ENCODE assay signal across 19 mouse cellular contexts in the genomic region with DNA sequence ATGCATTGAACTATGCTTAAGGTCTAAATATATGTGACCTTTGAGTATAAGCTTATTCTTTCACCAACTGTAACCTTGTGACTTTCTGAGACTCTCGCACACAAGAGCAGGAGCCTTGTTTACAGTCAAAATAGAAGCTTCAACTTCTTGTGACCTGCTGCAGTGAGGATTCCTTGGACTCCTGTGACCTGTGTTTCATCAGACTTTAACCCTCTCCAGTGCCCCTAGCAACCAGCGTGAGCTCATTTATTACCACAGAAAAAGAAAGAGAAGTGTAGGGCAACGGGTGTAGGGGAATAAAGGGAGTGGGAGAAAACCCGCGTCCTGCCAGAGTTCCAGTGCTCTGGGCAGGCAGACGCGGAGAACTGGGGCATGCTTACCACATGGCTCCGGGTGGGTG. TPM values are rescaled to one million over a fixed set of nuclear protein-coding genes. Genes with fewer than 3 reads are reported as not detected.
DNase-seq lines count a peak whose midpoint lies in the region; ATAC-seq and TF ChIP-seq lines count a peak whose summit lies in the region.
"Had no signal": no experiment of that assay in that cellular context is flagged by ENCODE, and none has a peak within 500 bp of the region (broad histone marks: within the 10 kb centered on the region; RNA-seq: fewer than 3 reads in every experiment).

No protein-coding gene starts in this region.

- no peak overlapping the region for H3K4me3 ChIP-seq in kidney, embryonic 15.5 days (replicated peaks)
- no peak overlapping the region for H3K4me3 ChIP-seq in intestine, embryonic 14.5 days (ENCODE audit: low read depth, low read length)
- no peak overlapping the region for H3K4me3 ChIP-seq in limb, embryonic 13.5 days
- H3K4me3 ChIP-seq in thymus, adult 2 months (ENCODE audit: control insufficient read depth, insufficient read depth, low read length), result no peak overlapping the region
- H3K4me3 ChIP-seq: liver, embryonic 15.5 days; megakaryocyte, embryonic 14.5 days; neural tube, embryonic 13.5 days had no signal

- H3K4me1 ChIP-seq in kidney, embryonic 15.5 days, result peaks cover 26% of the 10 kb centered on the region
- H3K4me1 ChIP-seq in intestine, embryonic 14.5 days (replicated peaks; ENCODE audit: control insufficient read depth, insufficient read depth, low read length), result peaks cover 22% of the 10 kb centered on the region
- peaks cover 25% of the 10 kb centered on the region for H3K4me1 ChIP-seq in limb, embryonic 13.5 days
- H3K4me1 ChIP-seq in thymus, adult 2 months (replicated peaks; ENCODE audit: control insufficient read depth, insufficient read depth, low read length), result no peaks in the 10 kb centered on the region
- H3K4me1 ChIP-seq: liver, embryonic 15.5 days; megakaryocyte, embryonic 14.5 days had no signal

- no peaks in the 10 kb centered on the region for H3K27me3 ChIP-seq in kidney, embryonic 15.5 days
- no peaks in the 10 kb centered on the region for H3K27me3 ChIP-seq in intestine, embryonic 14.5 days (replicated peaks; ENCODE audit: control insufficient read depth, insufficient read depth, low read length)
- no peaks in the 10 kb centered on the region for H3K27me3 ChIP-seq in limb, embryonic 13.5 days
- no peaks in the 10 kb centered on the region for H3K27me3 ChIP-seq in thymus, adult 2 months (ENCODE audit: control insufficient read depth, insufficient read depth, low read length)
- H3K27me3 ChIP-seq: liver, embryonic 15.5 days; megakaryocyte, embryonic 14.5 days; neural tube, embryonic 13.5 days had no signal

- 43% methylated on average over 8 of the region's 8 CpGs for WGBS in kidney, embryonic 15.5 days
- WGBS in intestine, embryonic 14.5 days, result 33% methylated on average over 8 of the region's 8 CpGs
- WGBS in limb, embryonic 13.5 days, result 45% methylated on average over 8 of the region's 8 CpGs
- 83% methylated on average over 8 of the region's 8 CpGs for WGBS in thymus, adult 2 months

- TF ChIP-seq POLR2A in thymus, adult 2 months (IDR thresholded peaks at IDR 0.05; ENCODE audit: control insufficient read depth, extremely low read depth, insufficient read depth, low read length, poor library complexity), result no peak

- no peak overlapping the region for H3K9ac ChIP-seq in kidney, embryonic 15.5 days
- no peak overlapping the region for H3K9ac ChIP-seq in intestine, embryonic 14.5 days (ENCODE audit: low read length)
- H3K9ac ChIP-seq in limb, embryonic 13.5 days, result no peak overlapping the region
- H3K9ac ChIP-seq: liver, embryonic 15.5 days; neural tube, embryonic 13.5 days had no signal

- no peak overlapping the region for H3K27ac ChIP-seq in kidney, embryonic 15.5 days
- H3K27ac ChIP-seq in intestine, embryonic 14.5 days (ENCODE audit: low read depth), result no peak overlapping the region
- peak overlapping the region; percentile 48; the same call in 1 of the 2 replicates for H3K27ac ChIP-seq in limb, embryonic 13.5 days
- no peak overlapping the region for H3K27ac ChIP-seq in thymus, adult 2 months (ENCODE audit: control insufficient read depth, insufficient read depth, low read length)
- H3K27ac ChIP-seq: liver, embryonic 15.5 days; neural tube, embryonic 13.5 days had no signal

- no peak for DNase-seq in kidney, adult 18-20 months
- DNase-seq in embryo, embryonic 11 days, result peak; percentile 38
- DNase-seq in intestine, embryonic 14.5 days (ENCODE audit: low spot score), result no peak
- no peak for DNase-seq in frontal cortex, postnatal 25 days (ENCODE audit: low spot score in 2 of 2)
- no peak for DNase-seq in thymus, adult 2 months
- DNase-seq: adrenal gland, adult 8-10 months; cerebellum, adult 8-10 months; gastrocnemius, postnatal 10 days; heart, postnatal 36 days; lung, postnatal 10 days; right cerebral cortex, postnatal 4 days had no signal

- H3K9me3 ChIP-seq in kidney, embryonic 15.5 days (replicated peaks), result no peaks in the 10 kb centered on the region
- H3K9me3 ChIP-seq in intestine, embryonic 14.5 days (ENCODE audit: control insufficient read depth, low read length), result no peaks in the 10 kb centered on the region
- no peaks in the 10 kb centered on the region for H3K9me3 ChIP-seq in limb, embryonic 13.5 days
- H3K9me3 ChIP-seq: liver, embryonic 15.5 days; neural tube, embryonic 13.5 days had no signal

- H3K4me2 ChIP-seq in kidney, embryonic 15.5 days, result no peak overlapping the region
- no peak overlapping the region for H3K4me2 ChIP-seq in intestine, embryonic 14.5 days (ENCODE audit: low read length)
- H3K4me2 ChIP-seq in limb, embryonic 13.5 days (replicated peaks), result no peak overlapping the region
- H3K4me2 ChIP-seq: liver, embryonic 15.5 days; neural tube, embryonic 13.5 days had no signal

- no peaks in the 10 kb centered on the region for H3K36me3 ChIP-seq in kidney, embryonic 15.5 days
- no peaks in the 10 kb centered on the region for H3K36me3 ChIP-seq in intestine, embryonic 14.5 days (ENCODE audit: control insufficient read depth, insufficient read depth, low read length)
- no peaks in the 10 kb centered on the region for H3K36me3 ChIP-seq in limb, embryonic 13.5 days
- no peaks in the 10 kb centered on the region for H3K36me3 ChIP-seq in thymus, adult 2 months (ENCODE audit: control insufficient read depth, insufficient read depth, low read length)
- H3K36me3 ChIP-seq: liver, embryonic 15.5 days; neural tube, embryonic 13.5 days had no signal

- ATAC-seq in kidney, embryonic 15.5 days (replicated peaks; ENCODE audit: low FRiP score), result 0 out of 2 replicates have a peak, but pooled peaks have one; percentile 44
- ATAC-seq in intestine, embryonic 14.5 days (replicated peaks; ENCODE audit: low FRiP score, low TSS enrichment, low read depth), result 0 out of 2 replicates have a peak, but pooled peaks have one; percentile 17
- no peak for ATAC-seq in limb, embryonic 13.5 days (ENCODE audit: low FRiP score, low read depth)
- ATAC-seq: forebrain, embryonic 16.5 days; inflammation-experienced regulatory T-cells, adult 6 months; midbrain, embryonic 16.5 days had no signal

- TF ChIP-seq CTCF in thymus, adult 2 months (IDR thresholded peaks at IDR 0.05; ENCODE audit: borderline replicate concordance, control insufficient read depth, extremely low read depth, insufficient read depth, low read length, poor library complexity), result no peak

RNA-seq across cellular contexts. Expression of a gene that starts 52.3 kb away (rescaled TPM):
- 4.1 and 4.3 TPM in 2 replicates for polyA plus RNA-seq in kidney, embryonic 15.5 days (2015; fragmentation: Nextera tagmentation; extraction: Ambion mirVana)
- 0.42 and 0.89 TPM in 2 replicates for polyA plus RNA-seq in intestine, embryonic 14.5 days (2014; fragmentation: Nextera tagmentation; extraction: Ambion mirVana)
- 5.8 and 6.2 TPM in 2 replicates for polyA plus RNA-seq in limb, embryonic 13.5 days (2015; fragmentation: Nextera tagmentation; extraction: Ambion mirVana)
- polyA plus RNA-seq in thymus, adult 2 months (2012; rRNA removed), result 0.34 and 0.65 TPM in 2 replicates
- polyA plus RNA-seq: inflammation-experienced regulatory T-cells, adult 6 months had no signal
